Mouse (Mus musculus) limb, embryonic 14.5 days (tissue): ENCODE measurements around the gene Cfhr2. TPM values are rescaled to one million over a fixed set of nuclear protein-coding genes. Genes with fewer than 3 reads are reported as not detected.

Experiments used
- ATAC-seq: fragments of 200-750 bp; cut with Nextera tagmentation; 2 replicates; pipeline ENCODE4 v1.8.0; 2017; ENCODE audit warnings: low read depth, moderate number of reproducible peaks, moderate TSS enrichment; ENCODE audit not compliant: low FRiP score
- DNase-seq: peaks from one replicate; pipeline ENCODE4 v3.0.0-alpha.2; 2015; ENCODE audit warnings: low spot score
- H3K27ac ChIP-seq: fragments of 300-500 bp; sonication (generic); replicated peaks from 2 replicates; pipeline ENCODE4 v1.5.1; 2014; ENCODE audit warnings: low read depth, mild to moderate bottlenecking, low read length, moderate library complexity, mixed read lengths
- H3K27me3 ChIP-seq: fragments of 300-500 bp; sonication (generic); 2 replicates; pipeline ENCODE4 v1.6.1; 2014; ENCODE audit warnings: low read length, mixed read lengths; ENCODE audit not compliant: control insufficient read depth, insufficient read depth
- H3K36me3 ChIP-seq: fragments of 300-500 bp; sonication (generic); 2 replicates; pipeline ENCODE4 v1.6.1; 2014; ENCODE audit warnings: mild to moderate bottlenecking, low read length, moderate library complexity, mixed read lengths; ENCODE audit not compliant: control insufficient read depth, insufficient read depth
- H3K4me1 ChIP-seq: fragments of 300-500 bp; sonication (generic); 2 replicates; pipeline ENCODE4 v1.6.1; 2014; ENCODE audit warnings: antibody characterized with exemption, low read length, mixed read lengths; ENCODE audit not compliant: control insufficient read depth, insufficient read depth
- H3K4me2 ChIP-seq: fragments of 300-500 bp; sonication (generic); replicated peaks from 2 replicates; pipeline ENCODE4 v1.6.1; 2014; ENCODE audit warnings: low read depth, mild to moderate bottlenecking, low read length, moderate library complexity; ENCODE audit not compliant: severe bottlenecking
- H3K4me3 ChIP-seq: fragments of 300-500 bp; sonication (generic); replicated peaks from 2 replicates; pipeline ENCODE4 v1.5.1; 2014; ENCODE audit warnings: low read length
- H3K9ac ChIP-seq: fragments of 300-500 bp; sonication (generic); 2 replicates; pipeline ENCODE4 v1.6.1; 2014; ENCODE audit warnings: mild to moderate bottlenecking, low read depth, low read length, moderate library complexity; ENCODE audit not compliant: severe bottlenecking
- H3K9me3 ChIP-seq: fragments of 300-500 bp; sonication (generic); 2 replicates; pipeline ENCODE4 v1.6.1; 2016; ENCODE audit warnings: low read length; ENCODE audit not compliant: control insufficient read depth
- POLR2A ChIP-seq: fragments of 200-500 bp; IDR thresholded peaks from 2 replicates; pipeline ENCODE4 v1.8.0; 2012; ENCODE audit warnings: inconsistent platforms, mild to moderate bottlenecking, moderate library complexity, borderline replicate concordance; ENCODE audit not compliant: insufficient read depth, insufficient read length; ENCODE audit errors: extremely low read depth
- WGBS: fragments of 180-500 bp; shearing (Covaris S2); extraction: QIAGEN DNeasy Blood & Tissue Kit; methylation state at CpG from one replicate; pipeline ENCODE4 v1.1.7; 2014; 5-methylcytosine and 5-hydroxymethylcytosine counted together
- polyA plus RNA-seq, 2 experiments: library from polyadenylated mRNA; depleted of rRNA in 1 of 2; stranded (reverse) in 1 of 2; unstranded in 1 of 2; fragments of >200 nt; fragmentation: Nextera tagmentation in 1 of 2; extraction: Ambion mirVana in 1 of 2; gene quantifications; 2 replicates each; pipeline versions ENCODE4 v1.2.1 to v1.2.3; 2012 to 2014

The Cfhr2 gene
- 0.09 and 0.16 TPM in 2 replicates for polyA plus RNA-seq (2012; rRNA removed)
- polyA plus RNA-seq (2014; fragmentation: Nextera tagmentation; extraction: Ambion mirVana) = not detected in 2 replicates

DNA sequence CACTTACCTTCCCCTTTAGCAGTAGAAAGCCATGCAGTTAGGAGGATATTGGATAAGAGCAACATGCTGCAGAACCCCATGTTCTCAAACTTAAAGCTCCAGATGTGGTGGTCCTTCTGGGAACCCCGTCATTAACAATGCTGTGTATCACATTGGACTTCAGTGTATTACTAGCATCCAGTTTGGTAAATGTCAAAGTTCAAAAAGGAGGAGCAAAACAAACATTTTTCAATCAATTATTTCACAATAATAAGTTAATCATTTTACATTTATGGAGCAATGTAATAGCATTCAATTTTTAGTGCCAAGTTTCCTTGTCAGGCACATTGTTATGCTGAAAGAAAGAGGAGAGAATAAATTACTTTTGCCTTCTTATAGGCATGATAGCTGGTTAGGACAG is at the start of gene Cfhr2:
Gene Cfhr2, minus strand, starts transcription at position 155 of the 400 bp plus-strand sequence.
- Histone ChIP-seq H3K4me1 (no peaks in the 10 kb centered on the region), H3K9ac (no peak within 1 kb of the TSS), H3K9me3 (no peaks in the 10 kb centered on the region), H3K27ac (no peak within 1 kb of the TSS), H3K36me3 (no peaks in the 10 kb centered on the region), H3K4me2 (no peak within 1 kb of the TSS), H3K4me3 (no peak within 1 kb of the TSS), H3K27me3 (no peaks in the 10 kb centered on the region)
- no peak for TF ChIP-seq POLR2A
- 76% methylated on average over 1 of the region's 1 CpGs for WGBS
- DNase-seq = no peak
- no peak for ATAC-seq

GRCm38 (mm10) chr1:139863751-139864150 is 5.2 kb upstream of the Cfhr2 start:
- H3K9ac ChIP-seq = no peak overlapping the region
- H3K36me3 ChIP-seq = no peaks in the 10 kb centered on the region
- no peaks in the 10 kb centered on the region for H3K9me3 ChIP-seq
- H3K4me1 ChIP-seq = no peaks in the 10 kb centered on the region
- no peaks in the 10 kb centered on the region for H3K27me3 ChIP-seq
- no peak overlapping the region for H3K27ac ChIP-seq
- no peak for DNase-seq
- no peak for ATAC-seq
- no peak for TF ChIP-seq POLR2A
- no peak overlapping the region for H3K4me3 ChIP-seq
- H3K4me2 ChIP-seq = no peak overlapping the region

GRCm38 (mm10) chr1:139860176-139860575 is 1.7 kb upstream of the Cfhr2 start:
- no peak overlapping the region for H3K4me3 ChIP-seq
- H3K4me1 ChIP-seq = no peaks in the 10 kb centered on the region
- no peak overlapping the region for H3K27ac ChIP-seq
- H3K36me3 ChIP-seq = no peaks in the 10 kb centered on the region
- no peaks in the 10 kb centered on the region for H3K9me3 ChIP-seq
- H3K4me2 ChIP-seq = no peak overlapping the region
- no peak for TF ChIP-seq POLR2A
- ATAC-seq = no peak
- DNase-seq = no peak
- H3K9ac ChIP-seq = no peak overlapping the region
- no peaks in the 10 kb centered on the region for H3K27me3 ChIP-seq

GRCm38 (mm10) chr1:139839699-139840098 is 18.8 kb downstream of the Cfhr2 start:
- Histone ChIP-seq H3K4me1 (no peaks in the 10 kb centered on the region), H3K27me3 (no peaks in the 10 kb centered on the region), H3K9ac (no peak overlapping the region), H3K4me2 (no peak overlapping the region), H3K36me3 (no peaks in the 10 kb centered on the region), H3K27ac (no peak overlapping the region), H3K9me3 (no peaks in the 10 kb centered on the region), H3K4me3 (no peak overlapping the region)
- TF ChIP-seq POLR2A = no peak
- DNase-seq = no peak
- WGBS = 80% methylated on average over 7 of the region's 7 CpGs
- no peak for ATAC-seq

DNA sequence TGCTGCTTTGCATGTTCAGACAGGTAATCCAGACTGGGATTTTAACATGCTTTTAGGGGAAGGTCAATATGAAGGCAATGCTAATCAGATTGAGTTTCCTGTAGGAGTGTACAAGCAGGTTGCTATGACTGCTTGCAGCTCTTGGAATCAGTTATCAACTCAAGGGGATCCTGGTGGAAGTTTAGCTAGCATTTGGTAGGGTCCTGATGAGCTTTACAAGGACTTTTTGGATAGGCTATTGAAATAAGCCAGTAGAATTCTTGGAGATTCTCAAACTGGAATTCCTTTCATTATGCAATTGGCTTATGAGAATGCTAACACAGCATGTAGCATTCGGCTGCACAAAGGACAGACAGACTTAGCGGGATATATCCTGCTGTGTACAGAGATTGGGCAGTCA is 19.2 kb downstream of the Cfhr2 start:
- ATAC-seq = no peak
- WGBS = 92% methylated on average over 2 of the region's 2 CpGs
- H3K4me3 ChIP-seq = no peak overlapping the region

DNA sequence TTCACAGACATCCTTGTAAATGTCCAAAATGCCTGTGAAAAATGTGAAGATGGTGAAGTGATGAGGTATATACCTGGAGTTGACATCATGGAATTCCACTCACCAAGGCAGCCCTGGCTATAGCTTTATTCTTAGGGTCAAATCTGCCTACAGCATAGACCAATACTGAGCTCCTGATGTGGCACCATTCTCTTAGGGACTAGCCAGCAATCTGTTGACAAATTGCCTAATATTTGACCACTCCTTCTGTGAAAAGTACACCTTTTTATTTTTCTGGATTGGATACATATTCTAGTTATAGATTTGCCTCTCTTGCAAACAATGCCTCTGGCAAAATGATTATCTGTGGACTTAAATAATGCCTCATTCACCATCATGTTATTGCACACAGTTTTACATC is 49.9 kb downstream of the Cfhr2 start:
- Histone ChIP-seq H3K9me3 (no peaks in the 10 kb centered on the region), H3K27ac (no peak overlapping the region), H3K27me3 (no peaks in the 10 kb centered on the region), H3K4me3 (no peak overlapping the region), H3K36me3 (no peaks in the 10 kb centered on the region), H3K9ac (no peak overlapping the region), H3K4me1 (no peaks in the 10 kb centered on the region), H3K4me2 (no peak overlapping the region)
- no peak for TF ChIP-seq POLR2A
- no peak for DNase-seq
- no peak for ATAC-seq

More for the DNA sequence above, 19.2 kb downstream of the Cfhr2 start:
- Histone ChIP-seq H3K36me3 (no peaks in the 10 kb centered on the region), H3K9me3 (no peaks in the 10 kb centered on the region), H3K9ac (no peak overlapping the region), H3K27me3 (no peaks in the 10 kb centered on the region), H3K27ac (no peak overlapping the region), H3K4me2 (no peak overlapping the region), H3K4me1 (no peaks in the 10 kb centered on the region)
- no peak for DNase-seq
- no peak for TF ChIP-seq POLR2A
